Mouse (Mus musculus) forebrain, embryonic 15.5 days (tissue): ENCODE data around the gene Wdr44. TPM values are rescaled to one million over a fixed set of nuclear protein-coding genes. Genes with fewer than 3 reads are reported as not detected.
"Not testable (repeated sequence)": the region's sequence is repeated elsewhere in the genome, so short reads cannot be mapped to it uniquely, and the experiment has no call there.

Source experiments
- ATAC-seq: fragments of 200-750 bp; cut with Nextera tagmentation; replicated peaks from 2 replicates; pipeline ENCODE4 v1.8.0; 2017; ENCODE audit warnings: mild to moderate bottlenecking, moderate TSS enrichment, moderate library complexity
- H3K27ac ChIP-seq: fragments of 300-500 bp; sonication (generic); replicated peaks from 2 replicates; pipeline ENCODE4 v1.5.1; 2015; ENCODE audit warnings: mild to moderate bottlenecking, inconsistent platforms
- H3K27me3 ChIP-seq: fragments of 300-500 bp; sonication (generic); 2 replicates; pipeline ENCODE4 v1.6.1; 2015; ENCODE audit warnings: inconsistent platforms
- H3K36me3 ChIP-seq: fragments of 300-500 bp; sonication (generic); 2 replicates; pipeline ENCODE4 v1.6.1; 2015; ENCODE audit warnings: mild to moderate bottlenecking, inconsistent platforms
- H3K4me1 ChIP-seq: fragments of 300-500 bp; sonication (generic); 2 replicates; pipeline ENCODE4 v1.6.1; 2015; ENCODE audit warnings: inconsistent platforms
- H3K4me2 ChIP-seq: fragments of 300-500 bp; sonication (generic); replicated peaks from 2 replicates; pipeline ENCODE4 v1.6.1; 2015; ENCODE audit warnings: mild to moderate bottlenecking, inconsistent platforms
- H3K4me3 ChIP-seq: fragments of 300-500 bp; sonication (generic); 2 replicates; pipeline ENCODE4 v1.5.1; 2015; ENCODE audit warnings: mild to moderate bottlenecking, inconsistent platforms
- H3K9ac ChIP-seq: fragments of 300-500 bp; sonication (generic); replicated peaks from 2 replicates; pipeline ENCODE4 v1.6.1; 2015; ENCODE audit warnings: mild to moderate bottlenecking, inconsistent platforms
- H3K9me3 ChIP-seq: fragments of 300-500 bp; sonication (generic); 2 replicates; pipeline ENCODE4 v1.6.1; 2016; ENCODE audit warnings: inconsistent platforms
- WGBS: fragments of 180-500 bp; shearing (Covaris S2); methylation state at CpG from one replicate; pipeline ENCODE4 v1.1.7; 2015; ENCODE audit warnings: mixed read lengths; 5-methylcytosine and 5-hydroxymethylcytosine counted together
- polyA plus RNA-seq: library from polyadenylated mRNA; unstranded; fragments of >200 nt; fragmentation: Nextera tagmentation; extraction: Ambion mirVana; gene quantifications from 2 replicates; pipeline ENCODE4 v1.2.1, GENCODE M21; 2015

The Wdr44 gene
- polyA plus RNA-seq, 1 experiment from 2014 or later: 17.4 TPM

- Histone ChIP-seq H3K27ac (no peak overlapping the region), H3K9ac (no peak overlapping the region)
- 100% methylated on average over 1 of the region's 1 CpGs for WGBS
Observed at GRCm38 (mm10) chrX:23699023-23699422, 6.2 kb downstream of the Wdr44 start.

GRCm38 (mm10) chrX:23717247-23717646 lies 24.4 kb downstream of the Wdr44 start:
- no peak for ATAC-seq
- 82% methylated on average over 1 of the region's 1 CpGs for WGBS
- Histone ChIP-seq H3K36me3 (no peaks in the 10 kb centered on the region), H3K4me2 (no peak overlapping the region), H3K9me3 (no peaks in the 10 kb centered on the region), H3K4me3 (no peak overlapping the region), H3K27ac (no peak overlapping the region), H3K4me1 (no peaks in the 10 kb centered on the region), H3K27me3 (no peaks in the 10 kb centered on the region), H3K9ac (no peak overlapping the region)

More at GRCm38 (mm10) chrX:23699023-23699422, 6.2 kb downstream of the Wdr44 start:
- Histone ChIP-seq H3K36me3 (no peaks in the 10 kb centered on the region), H3K4me3 (no peak overlapping the region), H3K9me3 (no peaks in the 10 kb centered on the region), H3K27me3 (no peaks in the 10 kb centered on the region), H3K4me1 (no peaks in the 10 kb centered on the region), H3K4me2 (no peak overlapping the region)
- no peak for ATAC-seq

GRCm38 (mm10) chrX:23727463-23727862 lies 34.6 kb downstream of the Wdr44 start:
- H3K36me3 ChIP-seq: no peaks in the 10 kb centered on the region
- H3K27me3 ChIP-seq: no peaks in the 10 kb centered on the region
- H3K4me1 ChIP-seq: no peaks in the 10 kb centered on the region
- no peak overlapping the region for H3K27ac ChIP-seq
- no peak for ATAC-seq
- no peak overlapping the region for H3K4me2 ChIP-seq
- 76% methylated on average over 1 of the region's 1 CpGs for WGBS
- H3K4me3 ChIP-seq: no peak overlapping the region
- H3K9ac ChIP-seq: no peak overlapping the region
- no peaks in the 10 kb centered on the region for H3K9me3 ChIP-seq

GRCm38 (mm10) chrX:23754671-23755070 lies 61.8 kb downstream of the Wdr44 start:
- Histone ChIP-seq H3K9me3 (no peaks in the 10 kb centered on the region), H3K27ac (no peak overlapping the region), H3K36me3 (no peaks in the 10 kb centered on the region), H3K9ac (no peak overlapping the region), H3K4me3 (no peak overlapping the region), H3K4me1 (no peaks in the 10 kb centered on the region), H3K4me2 (no peak overlapping the region), H3K27me3 (no peaks in the 10 kb centered on the region)
- WGBS: 91% methylated on average over 1 of the region's 1 CpGs
- no peak for ATAC-seq

- H3K9ac ChIP-seq: no peak overlapping the region
- no peak for ATAC-seq
- no peaks in the 10 kb centered on the region for H3K9me3 ChIP-seq
- H3K27ac ChIP-seq: no peak overlapping the region
- H3K27me3 ChIP-seq: no peaks in the 10 kb centered on the region
- no peak overlapping the region for H3K4me2 ChIP-seq
- H3K4me1 ChIP-seq: no peaks in the 10 kb centered on the region
- H3K36me3 ChIP-seq: no peaks in the 10 kb centered on the region
- no peak overlapping the region for H3K4me3 ChIP-seq
- 81% methylated on average over 1 of the region's 1 CpGs for WGBS
Observed at GRCm38 (mm10) chrX:23767849-23768248, 75.0 kb downstream of the Wdr44 start.

- Histone ChIP-seq H3K9me3 (no peaks in the 10 kb centered on the region), H3K4me1 (no peaks in the 10 kb centered on the region), H3K9ac (no peak overlapping the region), H3K27ac (no peak overlapping the region), H3K36me3 (no peaks in the 10 kb centered on the region), H3K4me2 (no peak overlapping the region), H3K4me3 (no peak overlapping the region), H3K27me3 (no peaks in the 10 kb centered on the region)
- WGBS: 88% methylated on average over 3 of the region's 3 CpGs
- ATAC-seq: no peak
Observed at GRCm38 (mm10) chrX:23807125-23807524, 114.3 kb downstream of the Wdr44 start.

- H3K9ac ChIP-seq: no peak overlapping the region
- no peaks in the 10 kb centered on the region for H3K36me3 ChIP-seq
- 89% methylated on average over 2 of the region's 2 CpGs for WGBS
- H3K4me3 ChIP-seq: no peak overlapping the region
- H3K27ac ChIP-seq: no peak overlapping the region
- no peaks in the 10 kb centered on the region for H3K27me3 ChIP-seq
- H3K9me3 ChIP-seq: no peaks in the 10 kb centered on the region
- no peaks in the 10 kb centered on the region for H3K4me1 ChIP-seq
- H3K4me2 ChIP-seq: no peak overlapping the region
- ATAC-seq: no peak
Observed at GRCm38 (mm10) chrX:23810365-23810764, 117.5 kb downstream of the Wdr44 start.

- not testable (repeated sequence) for H3K9ac ChIP-seq, H3K9me3 ChIP-seq, H3K36me3 ChIP-seq, H3K4me1 ChIP-seq, H3K4me2 ChIP-seq, H3K27ac ChIP-seq, H3K27me3 ChIP-seq, ATAC-seq, H3K4me3 ChIP-seq
- WGBS: 88% methylated on average over 1 of the region's 1 CpGs
Observed at GRCm38 (mm10) chrX:23813287-23813686, 120.4 kb downstream of the Wdr44 start.

- H3K36me3 ChIP-seq, H3K4me1 ChIP-seq, H3K9me3 ChIP-seq, H3K9ac ChIP-seq, H3K27me3 ChIP-seq, ATAC-seq, H3K4me2 ChIP-seq, H3K4me3 ChIP-seq, H3K27ac ChIP-seq: not testable (repeated sequence)
- 91% methylated on average over 6 of the region's 6 CpGs for WGBS
Observed at GRCm38 (mm10) chrX:23822885-23823284, 130.0 kb downstream of the Wdr44 start.

GRCm38 (mm10) chrX:23823398-23824023 lies 130.7 kb downstream of the Wdr44 start:
- no peak overlapping the region for H3K4me3 ChIP-seq
- 77% methylated on average over 19 of the region's 19 CpGs for WGBS
- H3K9ac ChIP-seq: no peak overlapping the region
- no peaks in the 10 kb centered on the region for H3K4me1 ChIP-seq
- no peak overlapping the region for H3K27ac ChIP-seq
- no peaks in the 10 kb centered on the region for H3K9me3 ChIP-seq
- H3K27me3 ChIP-seq: no peaks in the 10 kb centered on the region
- H3K36me3 ChIP-seq: no peaks in the 10 kb centered on the region
- H3K4me2 ChIP-seq: no peak overlapping the region
- ATAC-seq: no peak

- H3K4me1 ChIP-seq, H3K27ac ChIP-seq, H3K27me3 ChIP-seq, H3K4me2 ChIP-seq, H3K4me3 ChIP-seq, H3K9me3 ChIP-seq, H3K9ac ChIP-seq, ATAC-seq, H3K36me3 ChIP-seq: not testable (repeated sequence)
- 92% methylated on average over 11 of the region's 11 CpGs for WGBS
Observed at GRCm38 (mm10) chrX:23833784-23834183, 140.9 kb downstream of the Wdr44 start.

GRCm38 (mm10) chrX:23840921-23841320 lies 148.1 kb downstream of the Wdr44 start:
- Histone ChIP-seq H3K27me3 (no peaks in the 10 kb centered on the region), H3K4me3 (no peak overlapping the region), H3K9ac (no peak overlapping the region), H3K36me3 (no peaks in the 10 kb centered on the region), H3K4me2 (no peak overlapping the region), H3K27ac (no peak overlapping the region), H3K4me1 (no peaks in the 10 kb centered on the region), H3K9me3 (no peaks in the 10 kb centered on the region)
- 83% methylated on average over 1 of the region's 1 CpGs for WGBS
- ATAC-seq: no peak
